Mouse (Mus musculus) layer of hippocampus, postnatal 14 days (tissue): ENCODE results near the gene Triap1. TPM values are rescaled to one million over a fixed set of nuclear protein-coding genes. Genes with fewer than 3 reads are reported as not detected.
"Not testable (repeated sequence)": the region's sequence is repeated elsewhere in the genome, so short reads cannot be mapped to it uniquely, and the experiment has no call there.

Source experiments
- DNase-seq, 2 experiments: peaks; one replicate each; pipeline ENCODE4 v3.0.0; 2021 to 2022; ENCODE audit warnings: low spot score in 2 of 2, mixed read lengths in 1 of 2
- total RNA-seq, 2 experiments: library from RNA; stranded (reverse); gene quantifications; 2 replicates each; pipeline ENCODE4 v1.2.3; 2021

The Triap1 gene
- total RNA-seq, 2 experiments from 2014 or later: 28.8 to 31.4 TPM

GRCm38 (mm10) chr5:115375436-115375835 lies 34.4 kb downstream of the Triap1 start:
- no peak for DNase-seq

GRCm38 (mm10) chr5:115378882-115379281 lies 37.9 kb downstream of the Triap1 start:
- DNase-seq: not testable (repeated sequence)

- DNase-seq: no peak
Observed at GRCm38 (mm10) chr5:115391935-115392334, 50.9 kb downstream of the Triap1 start.

GRCm38 (mm10) chr5:115392969-115393368 lies 51.9 kb downstream of the Triap1 start:
- DNase-seq: no peak

Other genes with a start within 250 kb of the Triap1 start
- not detected for gene Gm10401, start 242.9 kb upstream of the Triap1 start, total RNA-seq
- 1 to 10 TPM; 8.5 to 9.9 TPM for gene Acads, start 221.9 kb upstream of the Triap1 start, total RNA-seq
- 10 to 100 TPM; 31.1 to 32.2 TPM for gene Unc119b, start 206.2 kb upstream of the Triap1 start, total RNA-seq
- gene Mlec, start 183.0 kb upstream of the Triap1 start, total RNA-seq: 10 to 100 TPM; 78.9 to 87.5 TPM
- gene Cabp1, start 146.8 kb upstream of the Triap1 start, total RNA-seq: 100 to 1,000 TPM; 107 to 115 TPM
- gene Pop5, start 105.4 kb upstream of the Triap1 start, total RNA-seq: 10 to 100 TPM; 68.7 to 72.8 TPM
- 100 to 1,000 TPM; 262 to 266 TPM for gene Rnf10, start 68.3 kb upstream of the Triap1 start, total RNA-seq
- 10 to 100 TPM; 38.8 to 40.3 TPM for gene Coq5, start 61.6 kb upstream of the Triap1 start, total RNA-seq
- 100 to 1,000 TPM; 770 to 901 TPM for gene Dynll1, start 40.2 kb upstream of the Triap1 start, total RNA-seq
- gene Srsf9, start 14.0 kb upstream of the Triap1 start, total RNA-seq: 10 to 100 TPM; 82.0 to 88.2 TPM
- gene Gatc, start within 50 bp of the Triap1 start, total RNA-seq: 10 to 100 TPM; 22.3 to 22.6 TPM
- 100 to 1,000 TPM; 865 to 866 TPM for gene Cox6a1, start 7.8 kb downstream of the Triap1 start, total RNA-seq
- 10 to 100 TPM; 70.6 to 71.8 TPM for gene Msi1, start 88.4 kb downstream of the Triap1 start, total RNA-seq
- gene Pla2g1b, start 125.0 kb downstream of the Triap1 start, total RNA-seq: not detected
- gene Sirt4, start 143.5 kb downstream of the Triap1 start, total RNA-seq: 10 to 100 TPM; 25.8 to 28.3 TPM
- gene Pxn, start 165.5 kb downstream of the Triap1 start, total RNA-seq: 10 to 100 TPM; 33.1 to 38.7 TPM
- 100 to 1,000 TPM; 347 to 378 TPM for gene Rplp0, start 218.2 kb downstream of the Triap1 start, total RNA-seq
- 10 to 100 TPM; 69.1 to 71.5 TPM for gene Gcn1l1, start 224.0 kb downstream of the Triap1 start, total RNA-seq